ENCODE assay signal across 8 mouse cellular contexts in genomic region chr10:111972542-111973361, GRCm38 (mm10). TPM values are rescaled to one million over a fixed set of nuclear protein-coding genes. Genes with fewer than 3 reads are reported as not detected.
DNase-seq lines count a peak whose midpoint lies in the region; ATAC-seq lines count a peak whose summit lies in the region.

Gene Krr1 (plus strand): TSS chr10:111972664.

- peak within 1 kb of the TSS; percentile 95 for H3K4me3 ChIP-seq in lung, embryonic 16.5 days (ENCODE audit: low read length)

- peak; percentile 98 to 99 for ATAC-seq in hematopoietic stem cell, adult 5-6 weeks (replicated peaks in 1 of 2; ENCODE audit: insufficient read depth in 1 of 2, low FRiP score in 2 of 2, low TSS enrichment in 1 of 2, low read depth in 1 of 2, poor library complexity in 2 of 2, severe bottlenecking in 2 of 2)
- peak; percentile 99 for ATAC-seq in lung, embryonic 16.5 days (ENCODE audit: low read depth)

- no peaks in the 10 kb centered on the region for H3K9me3 ChIP-seq in lung, embryonic 16.5 days (ENCODE audit: control insufficient read depth, low read length)

- no peaks in the 10 kb centered on the region for H3K27me3 ChIP-seq in lung, embryonic 16.5 days (ENCODE audit: control insufficient read depth, insufficient read depth, low read depth, low read length)

- under 1% methylated on average over 51 of the region's 51 CpGs for WGBS in lung, embryonic 16.5 days

- H3K4me1 ChIP-seq in lung, embryonic 16.5 days (replicated peaks; ENCODE audit: control insufficient read depth, insufficient read depth, low read length), result peaks cover 7% of the 10 kb centered on the region

- peaks cover 4% of the 10 kb centered on the region; the same call in 1 of the 2 replicates for H3K36me3 ChIP-seq in lung, embryonic 16.5 days (ENCODE audit: control insufficient read depth, insufficient read depth, low read length)

- DNase-seq in MEL-GATA-1-ER (ENCODE audit: extremely low read depth, low read depth), result peak; percentile 97
- peak; percentile 90 for DNase-seq in cerebellum, adult 8-10 months
- peak; percentile 95 for DNase-seq in forelimb bud, embryonic 11.5 days (ENCODE audit: low read depth, low spot score)
- peak; percentile 86 for DNase-seq in layer of hippocampus, adult 9-10 months (ENCODE audit: low spot score)
- DNase-seq in ovary, postnatal 10 days (ENCODE audit: low spot score), result peak; percentile 62
- peak; percentile 80 to 84 for DNase-seq in thymus, postnatal 10 days (ENCODE audit: low spot score in 2 of 2)

- peak within 1 kb of the TSS; percentile 55; the same call in 1 of the 2 replicates for H3K27ac ChIP-seq in lung, embryonic 16.5 days (ENCODE audit: low read length)

- peak within 1 kb of the TSS; percentile 94 for H3K9ac ChIP-seq in lung, embryonic 16.5 days (ENCODE audit: low read length)

- H3K4me2 ChIP-seq in lung, embryonic 16.5 days (ENCODE audit: low read depth, low read length), result peak within 1 kb of the TSS; percentile 86

RNA-seq across cellular contexts. Expression of gene Krr1, which starts in this region (rescaled TPM):
- total RNA-seq in hematopoietic stem cell, adult 5-6 weeks (2017), result 56.5 and 59.9 TPM in 2 replicates
- 42.4 and 50.5 TPM in 2 replicates for polyA plus RNA-seq in lung, embryonic 16.5 days (2015; fragmentation: Nextera tagmentation; extraction: Ambion mirVana)

Comparison
In these comparisons a context has a peak if more than half of its experiments do, and no peak if none do; other contexts are left out.
1. Peak in every context shown above with its lines: DNase-seq, ATAC-seq, H3K4me3 ChIP-seq and H3K27ac ChIP-seq.